Mouse (Mus musculus) lung, adult 2 months (tissue): Measurements from ENCODE around the gene Umodl1.

Experiments used
- CTCF ChIP-seq: fragments of 200-500 bp; IDR thresholded peaks from 2 replicates; pipeline ENCODE4 v1.5.1; 2011; ENCODE audit warnings: mild to moderate bottlenecking, low read length, control low read depth; ENCODE audit not compliant: insufficient read depth
- POLR2A ChIP-seq: fragments of 200-500 bp; IDR thresholded peaks from 2 replicates; pipeline ENCODE4 v1.6.1; 2011; ENCODE audit warnings: low read depth, mild to moderate bottlenecking, control low read depth, low read length, borderline replicate concordance; ENCODE audit errors: extremely low read depth

DNA sequence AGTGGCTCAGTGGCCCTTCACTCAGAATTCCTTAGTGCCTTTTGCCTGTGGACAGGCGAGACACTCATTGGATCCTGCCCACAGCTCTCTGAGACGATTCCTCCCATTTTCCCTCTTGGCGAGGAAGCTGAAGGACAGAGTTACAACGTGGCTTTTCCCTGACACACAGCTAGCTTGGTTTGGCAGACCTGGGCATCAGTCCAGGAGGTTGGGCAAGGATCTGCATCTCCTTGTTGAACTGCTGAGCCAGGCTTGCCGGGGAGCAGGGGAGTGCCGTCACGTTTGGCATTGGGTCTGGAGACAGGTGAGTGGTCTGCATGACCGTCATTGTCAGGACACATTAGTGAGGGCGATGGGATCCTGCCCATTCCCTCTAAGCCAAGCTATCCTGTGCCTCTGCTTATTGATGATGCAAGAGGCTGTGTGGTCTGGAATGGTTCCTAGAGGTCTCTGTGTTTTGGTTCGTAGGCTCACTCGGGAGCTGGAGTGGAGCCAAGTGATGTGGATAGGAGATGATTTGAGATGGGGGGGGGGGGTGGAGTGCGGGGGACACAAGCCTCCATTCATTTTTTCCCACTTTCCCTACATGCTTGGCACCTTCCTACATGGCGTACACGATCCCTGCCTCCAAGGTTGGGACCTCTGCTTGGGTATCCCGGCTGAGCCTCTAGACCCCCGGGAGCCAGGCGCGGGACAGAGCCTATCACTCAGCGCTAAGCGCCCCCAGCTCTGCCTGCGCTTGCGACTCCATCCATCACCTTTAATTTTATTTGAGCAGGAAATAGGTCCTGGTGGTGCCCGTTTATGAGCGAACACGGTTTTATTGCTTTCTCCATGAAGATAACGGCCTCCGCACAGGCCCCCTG lies 43.3 kb upstream of the Umodl1 start:
- TF ChIP-seq POLR2A: no peak
- TF ChIP-seq CTCF: no peak
